Mouse (Mus musculus) limb, embryonic 12.5 days (tissue): ENCODE results near the gene Olfr1084. TPM values are rescaled to one million over a fixed set of nuclear protein-coding genes. Genes with fewer than 3 reads are reported as not detected.
"Not testable (repeated sequence)": the region's sequence is repeated elsewhere in the genome, so short reads cannot be mapped to it uniquely, and the experiment has no call there.

ENCODE experiments used
- ATAC-seq: fragments of 200-750 bp; cut with Nextera tagmentation; 2 replicates; pipeline ENCODE4 v1.8.0; 2017; ENCODE audit warnings: low read depth, moderate TSS enrichment; ENCODE audit not compliant: insufficient number of reproducible peaks, insufficient read depth, low FRiP score, low TSS enrichment
- H3K27ac ChIP-seq: fragments of 300-500 bp; sonication (generic); 2 replicates; pipeline ENCODE4 v1.5.1; 2016; ENCODE audit warnings: mild to moderate bottlenecking, moderate library complexity
- H3K27me3 ChIP-seq: fragments of 300-500 bp; sonication (generic); 2 replicates; pipeline ENCODE4 v1.6.1; 2016; ENCODE audit warnings: mild to moderate bottlenecking, moderate library complexity
- H3K36me3 ChIP-seq: fragments of 300-500 bp; sonication (generic); 2 replicates; pipeline ENCODE4 v1.6.1; 2016; ENCODE audit warnings: mild to moderate bottlenecking, moderate library complexity
- H3K4me1 ChIP-seq: fragments of 300-500 bp; sonication (generic); replicated peaks from 2 replicates; pipeline ENCODE4 v1.6.1; 2016
- H3K4me2 ChIP-seq: fragments of 300-500 bp; sonication (generic); 2 replicates; pipeline ENCODE4 v1.6.1; 2016; ENCODE audit warnings: mild to moderate bottlenecking, moderate library complexity
- H3K4me3 ChIP-seq: fragments of 300-500 bp; sonication (generic); replicated peaks from 2 replicates; pipeline ENCODE4 v1.5.1; 2016; ENCODE audit warnings: mild to moderate bottlenecking
- H3K9ac ChIP-seq: fragments of 300-500 bp; sonication (generic); replicated peaks from 2 replicates; pipeline ENCODE4 v1.6.1; 2016; ENCODE audit warnings: mild to moderate bottlenecking, moderate library complexity
- H3K9me3 ChIP-seq: fragments of 300-500 bp; sonication (generic); 2 replicates; pipeline ENCODE4 v1.6.1; 2016; ENCODE audit warnings: mild to moderate bottlenecking, moderate library complexity
- WGBS: fragments of 180-500 bp; shearing (Covaris S2); methylation state at CpG from one replicate; pipeline ENCODE4 v1.1.7; 2016; 5-methylcytosine and 5-hydroxymethylcytosine counted together
- polyA plus RNA-seq: library from polyadenylated mRNA; unstranded; fragments of >200 nt; fragmentation: Nextera tagmentation; extraction: Ambion mirVana; gene quantifications from 2 replicates; pipeline ENCODE4 v1.2.1, GENCODE M21; 2016

Olfr1084 gene
- not detected in 2 replicates for polyA plus RNA-seq

DNA sequence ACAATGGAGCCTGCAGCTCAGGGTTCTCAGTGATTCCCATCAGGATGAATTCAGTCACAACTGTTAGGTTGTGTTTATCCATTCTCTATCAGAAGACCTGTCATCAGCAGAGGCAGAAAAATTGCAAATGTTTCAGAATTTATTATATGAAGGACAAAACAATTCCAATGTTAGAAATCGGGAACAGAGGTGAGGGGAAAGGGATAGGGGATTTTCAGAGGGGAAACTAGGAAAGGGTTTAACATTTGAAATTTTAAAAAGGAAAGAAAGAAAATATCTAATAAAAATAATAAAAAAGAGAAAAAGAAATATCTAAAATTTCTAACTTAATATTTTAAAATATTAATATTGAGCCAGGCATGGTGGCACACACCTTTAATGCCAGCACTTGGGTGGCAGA lies at the start of gene Olfr1084:
TSS of gene Olfr1084 (minus strand) at position 101 of the 400 bp plus-strand sequence.
- 88% methylated on average over 1 of the region's 1 CpGs for WGBS

DNA sequence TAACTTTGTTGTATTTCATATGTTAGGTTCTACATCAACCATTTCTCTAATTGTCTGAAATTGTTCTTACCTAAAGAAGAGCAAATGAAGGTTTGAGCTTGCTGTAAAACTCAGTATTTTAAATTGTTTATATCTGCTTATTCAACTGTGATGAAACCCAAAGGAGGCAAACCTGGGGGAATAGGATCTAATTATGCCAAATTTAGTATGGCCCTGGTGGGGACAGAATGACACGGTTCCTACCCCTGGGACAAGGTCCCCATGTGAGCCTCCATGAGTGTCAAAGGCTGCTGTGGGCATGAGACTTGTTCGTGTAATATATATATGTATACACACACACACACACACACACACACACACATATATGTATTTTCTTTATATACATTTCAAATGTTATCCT lies 40.5 kb upstream of the Olfr1084 start, which contains the start of gene Olfr1086:
TSS of gene Olfr1086 (minus strand) at position 101 of the 400 bp plus-strand sequence.
- H3K4me2 ChIP-seq = no peak within 1 kb of the TSS
- no peak for ATAC-seq
- WGBS = 85% methylated on average over 2 of the region's 2 CpGs
- H3K27me3 ChIP-seq = no peaks in the 10 kb centered on the region
- H3K9me3 ChIP-seq = no peaks in the 10 kb centered on the region
- H3K27ac ChIP-seq = no peak within 1 kb of the TSS
- no peak within 1 kb of the TSS for H3K9ac ChIP-seq
- H3K4me3 ChIP-seq = no peak within 1 kb of the TSS
- H3K36me3 ChIP-seq = no peaks in the 10 kb centered on the region
- H3K4me1 ChIP-seq = no peaks in the 10 kb centered on the region

More for the DNA sequence above, at the start of gene Olfr1084:
- H3K4me2 ChIP-seq, H3K4me3 ChIP-seq, ATAC-seq, H3K9me3 ChIP-seq, H3K4me1 ChIP-seq, H3K27me3 ChIP-seq, H3K27ac ChIP-seq, H3K36me3 ChIP-seq, H3K9ac ChIP-seq: not testable (repeated sequence)

DNA sequence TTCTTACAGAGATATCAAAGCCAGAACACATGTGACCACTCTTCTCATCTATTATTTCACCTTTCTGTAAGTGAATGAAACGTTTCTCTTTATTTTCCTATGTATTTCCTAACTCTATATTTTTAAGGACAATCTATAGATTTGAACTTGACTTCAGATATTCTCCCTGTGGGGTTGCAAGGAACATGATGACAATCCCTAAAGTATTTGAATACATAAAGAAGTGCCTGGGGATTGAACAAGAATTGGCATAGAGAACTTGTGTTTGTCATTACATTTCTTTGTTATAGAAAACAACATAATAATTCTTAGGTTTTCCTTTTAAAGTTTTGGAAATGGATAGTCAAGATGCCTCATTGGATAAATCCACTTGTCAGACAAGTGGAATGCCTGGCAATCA lies 22.4 kb upstream of the Olfr1084 start, which contains the start of gene Olfr1085:
TSS of gene Olfr1085 (minus strand) at position 101 of the 400 bp plus-strand sequence.
- ATAC-seq = no peak
- Histone ChIP-seq H3K27me3 (no peaks in the 10 kb centered on the region), H3K9ac (no peak within 1 kb of the TSS), H3K4me1 (no peaks in the 10 kb centered on the region), H3K9me3 (no peaks in the 10 kb centered on the region), H3K4me2 (no peak within 1 kb of the TSS), H3K36me3 (no peaks in the 10 kb centered on the region), H3K27ac (no peak within 1 kb of the TSS), H3K4me3 (no peak within 1 kb of the TSS)
- 21% methylated on average over 1 of the region's 1 CpGs for WGBS

DNA sequence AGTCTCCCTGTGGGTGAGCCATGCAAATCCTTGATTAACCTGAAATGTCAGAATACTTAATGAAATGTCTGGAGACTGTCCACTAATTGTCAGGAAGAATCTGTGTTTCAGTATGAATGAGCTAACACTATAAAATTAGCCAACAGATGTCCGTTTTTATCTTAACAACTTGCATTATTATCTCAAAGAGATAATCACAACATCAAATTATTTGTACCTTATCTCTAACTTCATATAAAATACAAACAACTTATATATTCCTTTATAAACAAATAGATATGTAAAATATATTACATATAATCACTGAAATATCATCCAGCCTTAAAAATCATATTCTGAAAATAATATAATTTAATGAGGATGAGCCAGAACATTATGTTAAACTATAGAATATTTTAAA lies 40.7 kb downstream of the Olfr1084 start, which contains the start of gene Olfr1082:
TSS of gene Olfr1082 (minus strand) at position 101 of the 400 bp plus-strand sequence.
- WGBS = 69% methylated on average over 1 of the region's 1 CpGs
- ATAC-seq, H3K4me1 ChIP-seq: not testable (repeated sequence)

More for the DNA sequence above, 40.7 kb downstream of the Olfr1084 start, which contains the start of gene Olfr1082:
- not testable (repeated sequence) for H3K9ac ChIP-seq, H3K9me3 ChIP-seq, H3K27ac ChIP-seq, H3K4me3 ChIP-seq, H3K27me3 ChIP-seq, H3K36me3 ChIP-seq, H3K4me2 ChIP-seq

Other genes starting within 250 kb of the Olfr1084 start
- gene Olfr1061, start 225.7 kb downstream of the Olfr1084 start, polyA plus RNA-seq = not detected in 2 replicates
- gene Olfr1062, start 213.0 kb downstream of the Olfr1084 start, polyA plus RNA-seq = not detected in 2 replicates
- gene Olfr1065, start 189.1 kb downstream of the Olfr1084 start, polyA plus RNA-seq = not detected in 2 replicates
- gene Olfr1066, start 183.5 kb downstream of the Olfr1084 start, polyA plus RNA-seq = not detected in 2 replicates
- not detected in 2 replicates for gene Olfr228, start 152.3 kb downstream of the Olfr1084 start, polyA plus RNA-seq
- gene Olfr1076, start 131.3 kb downstream of the Olfr1084 start, polyA plus RNA-seq = not detected in 2 replicates
- gene Olfr1079, start 97.2 kb downstream of the Olfr1084 start, polyA plus RNA-seq = not detected in 2 replicates
- not detected in 2 replicates for gene Olfr1080, start 81.5 kb downstream of the Olfr1084 start, polyA plus RNA-seq
- gene Olfr1082, start 40.8 kb downstream of the Olfr1084 start, polyA plus RNA-seq = not detected in 2 replicates
- gene Olfr1085, start 22.3 kb upstream of the Olfr1084 start, polyA plus RNA-seq = not detected in 2 replicates
- gene Olfr1086, start 40.4 kb upstream of the Olfr1084 start, polyA plus RNA-seq = not detected in 2 replicates
- not detected in 2 replicates for gene Olfr1087, start 58.7 kb upstream of the Olfr1084 start, polyA plus RNA-seq
- not detected in 2 replicates for gene Olfr1089, start 94.0 kb upstream of the Olfr1084 start, polyA plus RNA-seq
- gene Olfr1090, start 119.3 kb upstream of the Olfr1084 start, polyA plus RNA-seq = not detected in 2 replicates
- not detected in 2 replicates for gene Olfr1093, start 142.8 kb upstream of the Olfr1084 start, polyA plus RNA-seq
- not detected in 2 replicates for gene Olfr141, start 170.3 kb upstream of the Olfr1084 start, polyA plus RNA-seq
- not detected in 2 replicates for gene Olfr1094, start 184.9 kb upstream of the Olfr1084 start, polyA plus RNA-seq
- gene Olfr1095, start 212.0 kb upstream of the Olfr1084 start, polyA plus RNA-seq = not detected in 2 replicates
- not detected in 2 replicates for gene Gm13723, start 235.1 kb upstream of the Olfr1084 start, polyA plus RNA-seq